Mouse (Mus musculus): ENCODE measurements around the gene Anapc2. TPM values are rescaled to one million over a fixed set of nuclear protein-coding genes. Genes with fewer than 3 reads are reported as not detected.

The Anapc2 gene
- polyA plus RNA-seq, 1 experiment from 2014 or later = 153 TPM

DNA sequence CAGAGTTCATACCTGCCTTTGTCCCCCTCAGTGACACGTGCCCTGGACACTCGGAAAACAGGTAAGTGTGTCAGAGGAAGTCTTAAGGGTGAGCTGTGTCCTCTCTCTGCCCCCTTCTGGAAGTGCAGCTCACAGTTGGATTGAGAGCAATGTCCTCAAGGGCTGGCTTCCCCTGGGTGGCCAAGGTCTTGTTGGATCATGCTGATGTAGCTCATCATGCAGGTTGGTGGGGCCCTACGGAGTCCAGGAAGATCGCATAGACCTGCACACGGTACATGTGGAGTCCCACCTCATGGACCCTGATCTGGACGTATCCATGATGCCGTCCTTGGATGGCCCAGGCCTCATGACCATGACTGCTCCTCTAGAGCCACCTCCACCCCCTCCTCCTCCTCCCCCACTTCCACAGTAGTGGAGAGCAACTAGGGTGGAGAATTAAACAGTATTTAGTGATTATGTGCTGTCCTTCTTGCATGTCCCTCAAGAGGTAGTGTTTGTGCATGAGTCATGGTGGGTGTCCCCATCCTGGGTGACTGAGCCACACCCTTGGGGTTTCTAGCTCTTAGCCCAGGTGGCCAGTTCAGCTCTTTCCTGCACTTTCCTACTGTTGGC, 16.6 kb downstream of the Anapc2 start:
- DNase-seq (ENCODE audit: low spot score) = no peak
- Histone ChIP-seq H3K9me3 (replicated peaks) (no peaks in the 10 kb centered on the region), H3K27ac (no peak overlapping the region), H3K36me3 (peaks cover 30% of the 10 kb centered on the region), H3K4me3 (no peak overlapping the region), H3K27me3 (ENCODE audit: low read depth, poor library complexity, severe bottlenecking) (peaks cover 80% of the 10 kb centered on the region), H3K4me1 (peaks cover 27% of the 10 kb centered on the region)
- WGBS = 82% methylated on average over 7 of the region's 7 CpGs

DNA sequence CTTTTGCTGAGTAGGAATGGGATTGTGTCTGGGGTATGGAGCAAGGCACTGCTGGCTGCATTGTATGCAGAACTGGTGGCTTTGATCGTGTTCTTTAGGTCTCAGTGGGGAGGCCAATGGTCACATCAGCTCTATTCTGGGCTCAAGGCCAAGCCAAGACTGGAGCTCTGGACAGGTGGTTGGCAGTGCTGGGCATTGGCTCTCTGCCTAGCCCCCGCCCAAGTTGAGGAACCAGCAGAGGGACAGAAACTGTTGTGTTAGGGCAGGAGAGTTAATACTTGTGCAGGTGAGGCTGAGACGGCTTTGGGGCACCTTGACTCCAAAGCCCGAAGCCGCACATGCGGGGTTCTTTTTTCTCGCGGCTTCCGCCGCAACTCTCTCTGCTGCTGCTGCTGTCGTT, 17.4 kb downstream of the Anapc2 start, which contains the start of gene Lrrc26:
Gene Lrrc26 (plus strand): TSS at position 265 of the 400 bp plus-strand sequence.
- H3K4me1 ChIP-seq = peaks cover 27% of the 10 kb centered on the region
- H3K27me3 ChIP-seq (ENCODE audit: low read depth, poor library complexity, severe bottlenecking) = peaks cover 88% of the 10 kb centered on the region
- WGBS = 16% methylated on average over 11 of the region's 11 CpGs
- H3K36me3 ChIP-seq = peaks cover 22% of the 10 kb centered on the region
- H3K9me3 ChIP-seq (replicated peaks) = no peaks in the 10 kb centered on the region
- H3K27ac ChIP-seq = no peak within 1 kb of the TSS
- peak within 1 kb of the TSS; percentile 22 for H3K4me3 ChIP-seq
- no peak for DNase-seq (ENCODE audit: low spot score)

DNA sequence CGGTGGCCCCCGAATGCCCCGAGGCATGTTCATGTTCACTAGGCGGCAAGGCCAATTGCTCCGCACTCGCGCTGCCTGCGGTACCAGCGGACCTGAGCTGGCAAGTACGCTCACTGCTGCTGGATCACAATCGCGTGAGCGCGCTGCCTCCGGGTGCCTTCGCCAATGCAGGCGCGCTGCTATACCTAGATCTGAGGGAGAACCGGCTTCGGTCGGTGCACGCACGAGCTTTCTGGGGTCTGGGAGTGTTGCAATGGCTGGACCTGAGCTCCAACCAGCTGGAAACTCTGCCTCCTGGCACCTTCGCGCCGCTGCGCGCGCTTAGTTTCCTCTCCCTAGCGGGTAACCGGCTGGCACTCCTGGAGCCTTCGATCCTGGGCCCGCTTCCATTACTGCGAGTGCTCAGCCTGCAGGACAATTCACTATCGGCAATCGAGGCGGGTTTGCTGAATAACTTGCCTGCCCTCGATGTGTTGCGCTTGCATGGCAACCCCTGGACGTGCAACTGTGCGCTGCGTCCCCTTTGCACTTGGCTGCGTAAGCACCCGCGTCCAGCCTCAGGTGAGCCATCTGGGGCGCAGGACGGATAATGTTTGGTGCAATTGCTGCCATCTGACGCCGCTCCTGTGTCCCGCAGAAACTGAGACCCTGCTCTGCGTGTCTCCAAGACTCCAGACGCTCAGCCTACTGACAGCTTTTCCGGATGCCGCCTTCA, 18.0 kb downstream of the Anapc2 start:
- Histone ChIP-seq H3K36me3 (peaks cover 16% of the 10 kb centered on the region), H3K4me1 (peaks cover 27% of the 10 kb centered on the region), H3K4me3 (peak overlapping the region; percentile 22), H3K27ac (no peak overlapping the region), H3K27me3 (ENCODE audit: low read depth, poor library complexity, severe bottlenecking) (peaks cover 94% of the 10 kb centered on the region), H3K9me3 (replicated peaks) (no peaks in the 10 kb centered on the region)
- WGBS = 2% methylated on average over 54 of the region's 54 CpGs
- DNase-seq (ENCODE audit: low spot score) = peak; percentile 41

DNA sequence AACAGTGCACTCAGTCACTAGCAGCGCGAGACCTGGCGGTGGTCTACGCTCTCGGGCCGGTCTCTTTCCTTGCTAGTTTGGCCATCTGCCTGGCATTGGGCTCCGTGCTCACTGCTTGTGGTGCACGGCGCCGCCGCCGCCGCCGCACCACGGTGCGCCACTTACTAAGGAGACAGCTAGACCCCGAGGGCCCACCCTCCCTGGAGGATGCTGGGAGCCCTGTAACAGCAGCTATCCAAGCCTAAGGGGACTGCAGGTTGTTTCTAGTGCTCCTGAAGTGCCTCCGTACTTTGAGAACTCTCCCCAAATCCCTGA, 18.5 kb downstream of the Anapc2 start:
- H3K36me3 ChIP-seq = peaks cover 11% of the 10 kb centered on the region
- 2% methylated on average over 18 of the region's 18 CpGs for WGBS
- H3K27ac ChIP-seq = no peak overlapping the region
- no peaks in the 10 kb centered on the region for H3K9me3 ChIP-seq (replicated peaks)
- peaks cover 27% of the 10 kb centered on the region for H3K4me1 ChIP-seq
- no peak for DNase-seq (ENCODE audit: low spot score)
- peak overlapping the region; percentile 22 for H3K4me3 ChIP-seq
- peaks cover 99% of the 10 kb centered on the region for H3K27me3 ChIP-seq (ENCODE audit: low read depth, poor library complexity, severe bottlenecking)

DNA sequence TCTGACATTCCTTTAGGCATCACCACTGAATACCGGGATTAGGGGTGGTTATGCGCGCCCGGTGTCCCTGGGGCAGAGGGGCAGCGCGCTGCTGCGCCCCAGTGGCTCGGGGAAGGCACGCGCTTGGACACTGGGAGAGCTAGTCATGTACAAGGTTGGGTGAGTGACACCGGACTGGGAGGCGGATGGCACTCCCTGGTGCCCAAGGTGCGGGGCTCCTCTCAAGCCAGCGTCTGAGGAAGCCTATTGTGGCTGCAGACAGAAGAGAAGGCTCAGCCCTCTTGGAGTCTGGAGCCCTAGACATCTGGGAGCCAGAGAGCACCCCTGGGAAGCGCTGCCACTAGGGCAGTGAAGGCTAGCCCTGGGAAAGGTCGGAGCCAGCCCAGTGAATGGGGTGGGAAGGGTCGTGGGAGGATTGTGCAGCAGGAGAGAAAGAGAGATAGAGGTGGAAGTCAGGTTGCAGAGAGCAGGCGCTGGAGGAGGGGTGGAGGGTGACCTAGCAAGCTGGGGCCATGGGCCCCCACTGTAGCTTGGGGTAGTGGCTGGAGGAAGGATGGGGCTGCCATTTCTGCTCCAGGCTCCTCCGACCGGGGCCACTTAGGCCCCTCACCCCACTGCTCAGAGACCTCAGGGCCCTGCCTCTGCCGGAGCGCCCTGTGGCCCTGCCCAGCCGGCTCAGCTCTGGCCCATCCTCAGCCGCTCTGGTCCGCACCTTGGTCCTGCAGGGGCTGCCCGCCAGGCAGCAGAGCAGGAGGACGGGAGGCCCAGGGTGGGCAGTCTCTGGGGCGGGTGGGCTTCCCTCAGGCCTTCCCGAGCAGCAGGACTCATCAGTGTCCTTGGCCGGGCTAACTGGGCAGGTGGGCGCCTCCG, 19.1 kb downstream of the Anapc2 start:
- H3K9me3 ChIP-seq (replicated peaks) = no peaks in the 10 kb centered on the region
- H3K4me1 ChIP-seq = peaks cover 27% of the 10 kb centered on the region
- DNase-seq (ENCODE audit: low spot score) = peak; percentile 46

DNA sequence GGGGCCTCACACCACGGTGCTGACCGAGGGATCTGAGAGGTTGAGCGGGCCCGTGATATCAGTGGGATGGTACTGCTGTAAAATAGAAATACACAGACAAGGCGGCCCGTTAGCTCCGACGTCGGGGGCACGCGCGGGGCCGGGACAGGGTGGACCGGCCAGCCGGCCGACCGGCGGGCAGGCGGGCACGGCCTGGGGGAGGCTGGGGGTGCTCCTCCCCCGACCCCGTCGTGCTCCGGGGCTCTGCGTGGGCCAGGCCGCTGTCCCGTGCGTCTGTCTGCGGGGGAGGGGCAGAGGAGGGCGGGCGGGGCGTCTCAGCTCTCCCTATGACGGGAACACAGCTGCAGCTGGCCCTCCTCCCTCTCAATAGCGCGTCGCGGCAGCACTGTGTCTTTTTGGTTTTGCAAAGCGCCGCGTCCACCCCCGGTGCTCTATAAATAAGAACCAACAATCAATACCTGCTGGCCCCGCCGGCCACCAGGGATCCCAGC, 19.8 kb downstream of the Anapc2 start:
- no peaks in the 10 kb centered on the region for H3K9me3 ChIP-seq (replicated peaks)
- no peak overlapping the region for H3K27ac ChIP-seq
- peaks cover 100% of the 10 kb centered on the region for H3K27me3 ChIP-seq (ENCODE audit: low read depth, poor library complexity, severe bottlenecking)
- H3K4me3 ChIP-seq = peak overlapping the region; percentile 40
- 8% methylated on average over 42 of the region's 43 CpGs for whole genome bisulfite sequencing
- no peak for DNase-seq (ENCODE audit: low spot score)
- no peaks in the 10 kb centered on the region for H3K36me3 ChIP-seq
- peaks cover 27% of the 10 kb centered on the region for H3K4me1 ChIP-seq

More for the DNA sequence above, 19.1 kb downstream of the Anapc2 start:
- H3K27me3 ChIP-seq (ENCODE audit: low read depth, poor library complexity, severe bottlenecking) = peaks cover 100% of the 10 kb centered on the region
- 7% methylated on average over 32 of the region's 32 CpGs for WGBS
- no peak overlapping the region for H3K27ac ChIP-seq
- H3K4me3 ChIP-seq = peak overlapping the region; percentile 40
- peaks cover 4% of the 10 kb centered on the region for H3K36me3 ChIP-seq

DNA sequence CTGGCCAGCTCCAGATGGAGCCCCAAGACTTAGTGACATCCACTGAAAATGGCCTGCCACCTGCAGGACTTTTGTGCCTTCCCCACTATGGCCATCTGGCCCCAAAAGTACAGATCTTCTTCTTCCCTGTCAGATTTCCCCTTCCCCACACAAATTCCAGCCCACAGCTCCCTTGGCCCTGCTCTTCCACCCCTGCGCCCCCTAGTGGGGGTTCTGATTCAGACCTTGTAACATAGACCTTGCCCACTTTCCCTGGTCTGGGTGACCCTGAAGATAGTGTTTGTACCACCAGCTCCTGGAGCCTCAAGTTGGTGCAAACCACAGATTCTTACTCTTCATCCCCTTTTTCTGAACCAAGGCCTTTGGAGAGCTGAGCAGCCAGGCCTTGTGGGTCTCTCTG, 20.6 kb downstream of the Anapc2 start:
- Histone ChIP-seq H3K4me1 (peaks cover 27% of the 10 kb centered on the region), H3K9me3 (replicated peaks) (no peaks in the 10 kb centered on the region), H3K27ac (no peak overlapping the region), H3K27me3 (ENCODE audit: low read depth, poor library complexity, severe bottlenecking) (peaks cover 100% of the 10 kb centered on the region), H3K4me3 (no peak overlapping the region), H3K36me3 (no peaks in the 10 kb centered on the region)
- WGBS = 0% methylated on average over 1 of the region's 1 CpGs
- DNase-seq (ENCODE audit: low spot score) = peak; percentile 90

DNA sequence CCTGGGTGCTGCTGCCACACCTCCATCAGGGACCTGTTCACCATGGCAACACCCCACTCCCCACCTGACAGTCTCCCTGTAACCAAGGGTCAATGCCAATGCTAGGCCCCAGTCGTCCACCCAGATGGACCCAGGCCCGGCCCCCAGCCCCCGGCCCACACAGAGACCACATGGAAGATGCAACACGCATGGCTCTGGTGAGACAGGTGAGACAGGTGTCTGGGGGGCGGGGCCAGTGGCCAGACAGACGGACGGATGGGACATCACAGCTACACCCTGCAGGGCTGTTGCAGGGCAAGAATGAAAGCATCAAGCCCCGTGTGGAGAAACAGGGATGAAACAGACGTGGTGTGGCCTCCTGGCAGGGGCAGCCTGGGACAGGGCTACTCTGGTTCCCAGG, 21.4 kb downstream of the Anapc2 start:
- no peaks in the 10 kb centered on the region for H3K9me3 ChIP-seq (replicated peaks)
- H3K36me3 ChIP-seq = no peaks in the 10 kb centered on the region
- DNase-seq (ENCODE audit: low spot score) = no peak
- no peak overlapping the region for H3K27ac ChIP-seq
- H3K4me3 ChIP-seq = no peak overlapping the region
- WGBS = 75% methylated on average over 9 of the region's 9 CpGs
- peaks cover 99% of the 10 kb centered on the region for H3K27me3 ChIP-seq (ENCODE audit: low read depth, poor library complexity, severe bottlenecking)
- H3K4me1 ChIP-seq = peaks cover 27% of the 10 kb centered on the region

DNA sequence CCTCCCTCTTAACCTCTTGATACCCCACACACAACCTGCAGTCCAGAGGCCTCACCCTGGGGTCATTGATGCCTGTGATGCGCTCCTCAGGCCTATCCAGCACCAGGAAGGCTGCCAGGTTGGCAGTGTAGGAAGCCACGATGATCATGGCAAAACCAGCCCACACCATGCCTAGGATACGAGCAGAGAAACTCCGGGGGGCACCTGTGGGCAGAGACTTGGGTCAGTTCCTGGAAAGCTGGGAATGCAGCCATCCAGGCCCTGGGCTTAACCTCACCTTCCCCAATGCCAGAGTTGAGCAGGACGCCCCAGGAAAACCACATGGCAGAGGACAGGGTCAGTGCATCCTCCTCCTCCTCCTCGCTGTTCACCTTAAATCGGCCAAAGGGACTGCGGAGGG, 24.8 kb downstream of the Anapc2 start:
- Histone ChIP-seq H3K27me3 (ENCODE audit: low read depth, poor library complexity, severe bottlenecking) (peaks cover 72% of the 10 kb centered on the region), H3K4me3 (no peak overlapping the region), H3K9me3 (replicated peaks) (no peaks in the 10 kb centered on the region), H3K4me1 (peaks cover 4% of the 10 kb centered on the region), H3K36me3 (no peaks in the 10 kb centered on the region), H3K27ac (no peak overlapping the region)
- WGBS = 81% methylated on average over 8 of the region's 8 CpGs
- DNase-seq (ENCODE audit: low spot score) = no peak

DNA sequence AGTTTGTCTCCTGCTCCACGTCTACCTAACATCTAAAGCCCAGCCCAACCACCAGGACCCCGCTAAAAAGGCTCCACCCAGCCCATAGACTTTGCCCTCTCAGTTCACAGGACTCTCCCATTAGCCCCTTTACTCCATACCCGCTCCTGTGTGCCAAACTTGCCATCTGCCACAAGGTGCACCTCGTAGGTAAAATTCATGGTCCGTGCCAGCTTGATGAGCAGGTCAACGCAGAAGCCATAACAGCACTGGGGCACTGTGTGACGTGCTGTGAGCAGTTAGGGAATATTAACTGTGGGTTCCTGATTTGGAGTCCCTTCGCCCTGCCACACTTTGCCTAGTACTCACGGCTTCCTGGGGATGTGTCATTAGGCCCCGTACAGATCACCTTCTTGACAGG, 25.8 kb downstream of the Anapc2 start:
- H3K4me1 ChIP-seq = no peaks in the 10 kb centered on the region
- no peak overlapping the region for H3K27ac ChIP-seq
- no peaks in the 10 kb centered on the region for H3K36me3 ChIP-seq
- no peak overlapping the region for H3K4me3 ChIP-seq
- 82% methylated on average over 10 of the region's 10 CpGs for WGBS
- H3K9me3 ChIP-seq (replicated peaks) = no peaks in the 10 kb centered on the region
- DNase-seq (ENCODE audit: low spot score) = no peak
- peaks cover 67% of the 10 kb centered on the region for H3K27me3 ChIP-seq (ENCODE audit: low read depth, poor library complexity, severe bottlenecking)

DNA sequence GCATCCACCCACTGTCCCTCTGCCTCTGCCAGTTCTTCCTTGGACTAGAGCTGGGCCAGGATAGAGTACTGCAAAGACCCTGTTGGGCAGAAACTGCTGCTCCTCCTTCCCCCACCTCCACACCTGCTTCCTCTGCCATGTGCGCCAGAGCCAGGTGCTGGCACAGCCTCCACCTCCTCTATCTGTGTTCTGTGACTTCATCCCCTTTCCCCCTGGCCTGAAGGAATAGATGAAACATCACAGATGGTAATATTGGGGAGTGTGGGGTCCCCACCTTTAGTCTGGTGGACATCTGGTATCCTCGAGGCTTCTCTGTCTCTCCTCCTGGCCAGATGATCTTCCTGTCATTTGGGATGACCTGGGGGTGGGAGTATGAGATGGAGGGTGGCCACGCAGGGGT, 31.2 kb downstream of the Anapc2 start:
- Histone ChIP-seq H3K27ac (no peak overlapping the region), H3K27me3 (ENCODE audit: low read depth, poor library complexity, severe bottlenecking) (peaks cover 67% of the 10 kb centered on the region), H3K36me3 (no peaks in the 10 kb centered on the region), H3K4me3 (no peak overlapping the region), H3K4me1 (peaks cover 12% of the 10 kb centered on the region), H3K9me3 (replicated peaks) (no peaks in the 10 kb centered on the region)
- DNase-seq (ENCODE audit: low spot score) = no peak
- WGBS = 74% methylated on average over 3 of the region's 3 CpGs

DNA sequence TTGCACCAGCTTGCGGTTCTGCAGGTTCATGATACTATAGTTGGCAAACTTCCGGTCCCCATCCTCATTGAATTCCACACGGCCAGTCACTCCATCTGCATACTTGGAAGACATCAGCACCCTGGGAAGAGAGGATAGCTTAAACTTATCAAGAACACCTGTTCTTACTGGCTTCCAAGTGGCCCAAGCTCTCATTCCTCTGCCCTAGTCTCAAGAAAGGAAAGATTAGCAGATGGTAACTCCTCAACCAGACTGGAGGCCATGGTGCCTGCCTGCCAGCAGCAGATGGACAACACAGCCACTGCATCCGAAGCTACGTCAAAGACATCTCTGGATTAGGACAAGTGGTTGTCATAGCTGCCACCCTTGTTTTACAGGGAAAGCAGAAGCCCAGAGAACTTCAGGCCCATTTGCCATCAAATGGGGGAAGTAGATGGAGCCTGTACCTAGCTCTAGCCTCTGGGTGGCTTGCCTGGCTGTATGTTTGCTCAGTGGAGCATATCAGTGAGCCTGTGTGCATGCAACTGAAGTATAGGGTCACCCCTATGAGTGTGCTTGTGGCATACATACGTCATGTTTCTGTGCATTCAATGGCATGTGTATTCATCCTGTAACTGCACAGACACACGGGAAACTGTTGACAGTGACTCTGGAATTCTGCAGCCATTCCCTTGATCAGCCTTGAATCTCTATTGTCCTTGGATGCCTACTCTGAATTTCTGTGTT, 31.8 kb downstream of the Anapc2 start:
- no peaks in the 10 kb centered on the region for H3K9me3 ChIP-seq (replicated peaks)
- H3K4me3 ChIP-seq = peak overlapping the region; percentile 51
- peaks cover 72% of the 10 kb centered on the region for H3K27me3 ChIP-seq (ENCODE audit: low read depth, poor library complexity, severe bottlenecking)
- H3K27ac ChIP-seq = no peak overlapping the region
- H3K4me1 ChIP-seq = peaks cover 12% of the 10 kb centered on the region
- no peaks in the 10 kb centered on the region for H3K36me3 ChIP-seq
- DNase-seq (ENCODE audit: low spot score) = no peak
- 72% methylated on average over 7 of the region's 7 CpGs for WGBS

All from limb, embryonic 10.5 days (tissue).